Mouse (Mus musculus): ENCODE measurements at regions not wholly inside any gene's neighbourhood (a gene's known extent, or its start where the extent isn't known, plus 50 kb on each side); places are given as distances from the start of the nearest gene placed in this dataset.
"Not testable (repeated sequence)": the region's sequence is repeated elsewhere in the genome, so short reads cannot be mapped to it uniquely, and the experiment has no call there.

- no peak for TF ChIP-seq POLR2A (IDR thresholded peaks at IDR 0.05; ENCODE audit: borderline replicate concordance, extremely low read depth, insufficient read depth, insufficient read length, poor library complexity, severe bottlenecking)
- TF ChIP-seq CTCF (IDR thresholded peaks at IDR 0.05; ENCODE audit: borderline replicate concordance, extremely low read depth, insufficient read depth, insufficient read length): no peak
- DNase-seq (ENCODE audit: low read depth): peak; percentile 39
These were observed 621.3 kb downstream of the Tecrl start for GRCm38 (mm10) chr5:82733707-82734106.

GRCm38 (mm10) chr5:82728240-82728639 is 626.8 kb downstream of the Tecrl start:
- TF ChIP-seq POLR2A (IDR thresholded peaks at IDR 0.05; ENCODE audit: borderline replicate concordance, extremely low read depth, insufficient read depth, insufficient read length, poor library complexity, severe bottlenecking) (no peak), CTCF (IDR thresholded peaks at IDR 0.05; ENCODE audit: borderline replicate concordance, extremely low read depth, insufficient read depth, insufficient read length) (no peak)
- no peak for DNase-seq (ENCODE audit: low read depth)

- no peak for TF ChIP-seq POLR2A (IDR thresholded peaks at IDR 0.05; ENCODE audit: borderline replicate concordance, extremely low read depth, insufficient read depth, insufficient read length, poor library complexity, severe bottlenecking)
- no peak for TF ChIP-seq CTCF (IDR thresholded peaks at IDR 0.05; ENCODE audit: borderline replicate concordance, extremely low read depth, insufficient read depth, insufficient read length)
- DNase-seq (ENCODE audit: low read depth): no peak
These were observed 627.6 kb downstream of the Tecrl start for GRCm38 (mm10) chr5:82727250-82728003.

GRCm38 (mm10) chr5:82715705-82716104 is 639.3 kb downstream of the Tecrl start:
- peak; percentile 35 for DNase-seq (ENCODE audit: low read depth)
- TF ChIP-seq POLR2A (IDR thresholded peaks at IDR 0.05; ENCODE audit: borderline replicate concordance, extremely low read depth, insufficient read depth, insufficient read length, poor library complexity, severe bottlenecking): no peak
- no peak for TF ChIP-seq CTCF (IDR thresholded peaks at IDR 0.05; ENCODE audit: borderline replicate concordance, extremely low read depth, insufficient read depth, insufficient read length)

GRCm38 (mm10) chr5:82699666-82700065 is 655.3 kb downstream of the Tecrl start:
- not testable (repeated sequence) for DNase-seq (ENCODE audit: low read depth)

- DNase-seq (ENCODE audit: low read depth): no peak
- TF ChIP-seq CTCF (IDR thresholded peaks at IDR 0.05; ENCODE audit: borderline replicate concordance, extremely low read depth, insufficient read depth, insufficient read length) (no peak), POLR2A (IDR thresholded peaks at IDR 0.05; ENCODE audit: borderline replicate concordance, extremely low read depth, insufficient read depth, insufficient read length, poor library complexity, severe bottlenecking) (no peak)
These were observed 656.1 kb downstream of the Tecrl start for GRCm38 (mm10) chr5:82698942-82699341.

- no peak for TF ChIP-seq CTCF (IDR thresholded peaks at IDR 0.05; ENCODE audit: borderline replicate concordance, extremely low read depth, insufficient read depth, insufficient read length)
- no peak for TF ChIP-seq POLR2A (IDR thresholded peaks at IDR 0.05; ENCODE audit: borderline replicate concordance, extremely low read depth, insufficient read depth, insufficient read length, poor library complexity, severe bottlenecking)
- DNase-seq (ENCODE audit: low read depth): no peak
These were observed 671.6 kb downstream of the Tecrl start for GRCm38 (mm10) chr5:82683437-82683836.

GRCm38 (mm10) chr5:82664121-82664520 is 690.9 kb downstream of the Tecrl start:
- no peak for DNase-seq (ENCODE audit: low read depth)
- TF ChIP-seq CTCF (IDR thresholded peaks at IDR 0.05; ENCODE audit: borderline replicate concordance, extremely low read depth, insufficient read depth, insufficient read length) (no peak), POLR2A (IDR thresholded peaks at IDR 0.05; ENCODE audit: borderline replicate concordance, extremely low read depth, insufficient read depth, insufficient read length, poor library complexity, severe bottlenecking) (no peak)

- not testable (repeated sequence) for DNase-seq (ENCODE audit: low read depth)
These were observed 701.4 kb downstream of the Tecrl start for GRCm38 (mm10) chr5:82653637-82654036.

GRCm38 (mm10) chr5:82620056-82620455 is 734.9 kb downstream of the Tecrl start:
- TF ChIP-seq CTCF (IDR thresholded peaks at IDR 0.05; ENCODE audit: borderline replicate concordance, extremely low read depth, insufficient read depth, insufficient read length) (no peak), POLR2A (IDR thresholded peaks at IDR 0.05; ENCODE audit: borderline replicate concordance, extremely low read depth, insufficient read depth, insufficient read length, poor library complexity, severe bottlenecking) (no peak)
- peak; percentile 33 for DNase-seq (ENCODE audit: low read depth)

Measured in brain, embryonic 14.5 days (tissue).